Mouse (Mus musculus) cerebellum, adult 9-10 months (tissue): ENCODE data around the gene Tbc1d22a.

Experiments
- DNase-seq: peaks from one replicate; pipeline ENCODE4 v3.0.0; 2022

Tbc1d22a gene

GRCm38 (mm10) chr15:86285296-86285695 is 71.0 kb downstream of the Tbc1d22a start:
- no peak for DNase-seq

- peak; percentile 44 for DNase-seq
Observed at GRCm38 (mm10) chr15:86290074-86290473, 75.8 kb downstream of the Tbc1d22a start.

GRCm38 (mm10) chr15:86292288-86292687 is 78.0 kb downstream of the Tbc1d22a start:
- no peak for DNase-seq

- DNase-seq = no peak
Observed at GRCm38 (mm10) chr15:86294426-86294825, 80.2 kb downstream of the Tbc1d22a start.

GRCm38 (mm10) chr15:86295722-86296288 is 81.5 kb downstream of the Tbc1d22a start:
- DNase-seq = no peak

- peak; percentile 55 for DNase-seq
Observed at GRCm38 (mm10) chr15:86297281-86297680, 83.0 kb downstream of the Tbc1d22a start.

GRCm38 (mm10) chr15:86303876-86304275 is 89.6 kb downstream of the Tbc1d22a start:
- DNase-seq = no peak

DNA sequence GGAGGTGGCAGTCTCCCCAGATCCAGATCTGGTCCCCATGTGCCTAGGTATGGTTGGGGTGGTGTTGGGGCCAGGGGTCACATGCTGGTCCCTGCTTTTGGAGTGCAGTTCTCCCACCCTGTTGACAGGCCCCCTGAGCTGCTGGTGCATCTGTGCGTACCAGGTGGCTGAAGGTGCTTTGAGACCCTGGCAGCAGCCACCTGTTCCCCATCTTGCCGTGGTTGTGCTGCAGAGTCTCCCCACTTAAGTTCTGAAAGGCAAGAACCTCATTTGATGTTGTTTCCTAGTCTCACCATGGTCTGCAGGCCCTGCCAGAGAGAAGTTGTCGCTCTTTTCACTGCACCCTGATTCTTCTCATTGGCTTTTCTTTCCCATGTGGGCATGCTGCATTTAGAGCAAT is 90.6 kb downstream of the Tbc1d22a start:
- DNase-seq = no peak

DNA sequence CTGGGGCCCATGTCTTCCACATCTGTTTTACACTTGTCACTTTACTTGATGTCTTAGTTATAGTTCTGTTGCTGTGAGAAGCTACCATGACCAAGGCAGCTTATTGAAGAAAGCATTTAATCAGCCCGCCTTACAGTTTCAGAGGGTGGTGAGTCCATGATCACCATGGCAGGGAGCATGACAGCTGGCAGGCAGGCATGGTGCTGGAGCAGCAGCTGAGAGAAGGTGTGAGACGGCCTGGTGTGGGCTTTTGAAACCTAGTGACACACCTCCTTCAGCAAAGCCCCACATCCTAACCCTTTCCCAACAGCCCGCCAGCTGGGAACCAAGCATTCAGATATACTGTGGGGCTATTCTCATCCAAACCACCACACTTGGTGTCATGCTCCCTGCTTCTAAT is 91.0 kb downstream of the Tbc1d22a start:
- DNase-seq = no peak

- DNase-seq = peak; percentile 44
Observed at GRCm38 (mm10) chr15:86309213-86309829, 95.1 kb downstream of the Tbc1d22a start.

- no peak for DNase-seq
Observed at GRCm38 (mm10) chr15:86320803-86321510, 106.7 kb downstream of the Tbc1d22a start.

- DNase-seq = no peak
Observed at GRCm38 (mm10) chr15:86326341-86326740, 112.1 kb downstream of the Tbc1d22a start.

- DNase-seq = no peak
Observed at GRCm38 (mm10) chr15:86329911-86330310, 115.7 kb downstream of the Tbc1d22a start.

DNA sequence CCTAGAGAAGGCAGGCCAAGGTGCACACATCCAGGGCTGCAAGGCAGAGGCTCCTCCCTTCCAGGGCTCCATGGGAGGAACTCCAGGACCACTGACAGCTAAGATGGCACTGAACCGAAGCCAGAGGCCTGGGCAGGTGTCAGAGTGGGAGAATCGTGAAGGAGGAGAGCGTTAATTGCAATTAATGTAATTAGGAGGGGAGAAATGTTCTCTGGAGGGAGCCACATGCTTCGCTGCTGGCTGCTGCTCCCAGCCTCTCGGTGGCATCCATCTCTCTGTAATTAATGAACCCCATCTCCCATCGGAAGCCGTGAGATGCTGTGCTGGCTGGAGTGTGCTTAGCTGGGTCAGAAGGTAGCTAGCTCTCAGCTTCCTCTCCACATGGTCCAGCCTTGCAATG is 116.2 kb downstream of the Tbc1d22a start:
- DNase-seq = no peak

DNA sequence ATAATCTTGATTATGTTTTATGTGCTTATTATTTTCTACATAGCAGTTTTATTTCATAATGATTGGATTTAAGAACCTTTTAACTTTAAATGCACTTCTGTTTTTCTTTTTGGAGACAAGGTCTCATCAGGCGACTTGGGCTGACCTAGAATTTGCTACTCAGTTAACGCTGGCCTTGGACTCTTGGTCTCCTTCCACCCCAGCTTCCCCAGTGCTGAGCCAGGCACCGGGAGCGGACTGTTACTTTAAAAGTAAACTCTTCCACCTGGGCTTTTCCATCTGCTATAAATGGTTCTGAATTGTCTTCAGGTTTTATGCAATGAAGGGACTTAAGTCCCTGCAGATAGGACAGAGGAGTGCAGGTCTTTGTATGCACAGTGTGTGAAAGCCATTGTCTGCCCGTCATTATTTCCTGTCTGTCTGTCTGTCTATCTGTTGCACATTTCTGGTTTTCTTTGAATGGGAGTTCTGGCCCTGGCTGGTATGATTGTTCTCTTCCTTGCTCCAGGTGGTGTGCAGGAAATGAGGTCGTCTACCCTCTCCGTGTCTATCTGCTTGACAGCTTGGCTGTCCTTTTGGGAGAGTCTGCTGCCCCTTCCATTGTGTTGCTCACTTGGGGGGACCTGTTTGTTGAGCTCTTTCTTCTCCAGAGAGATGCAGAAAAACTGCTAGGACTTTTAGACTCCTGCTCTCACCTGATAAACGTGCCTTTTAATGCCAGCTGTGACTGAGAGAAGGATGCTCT is 117.4 kb downstream of the Tbc1d22a start:
- no peak for DNase-seq

GRCm38 (mm10) chr15:86333176-86333575 is 118.9 kb downstream of the Tbc1d22a start:
- no peak for DNase-seq

DNA sequence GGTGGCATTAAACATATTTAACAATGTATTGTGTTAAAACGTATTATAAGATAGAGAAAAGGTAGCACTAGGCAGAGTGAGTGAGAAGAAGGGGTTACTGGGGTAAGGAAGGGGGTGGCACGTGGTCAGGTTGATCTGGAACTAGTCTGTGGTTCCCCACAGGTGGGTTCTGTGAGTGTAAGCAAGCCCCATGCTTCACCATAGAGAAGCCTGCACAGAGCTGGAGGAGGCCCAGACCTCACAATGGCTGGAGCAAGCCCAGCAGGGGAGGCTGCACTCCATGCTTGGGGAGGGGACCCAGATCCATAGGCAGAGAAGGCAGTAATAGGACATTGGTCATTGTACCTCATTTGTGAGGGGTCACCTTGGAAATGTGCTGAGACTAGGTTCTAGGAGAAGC is 119.3 kb downstream of the Tbc1d22a start:
- no peak for DNase-seq

DNA sequence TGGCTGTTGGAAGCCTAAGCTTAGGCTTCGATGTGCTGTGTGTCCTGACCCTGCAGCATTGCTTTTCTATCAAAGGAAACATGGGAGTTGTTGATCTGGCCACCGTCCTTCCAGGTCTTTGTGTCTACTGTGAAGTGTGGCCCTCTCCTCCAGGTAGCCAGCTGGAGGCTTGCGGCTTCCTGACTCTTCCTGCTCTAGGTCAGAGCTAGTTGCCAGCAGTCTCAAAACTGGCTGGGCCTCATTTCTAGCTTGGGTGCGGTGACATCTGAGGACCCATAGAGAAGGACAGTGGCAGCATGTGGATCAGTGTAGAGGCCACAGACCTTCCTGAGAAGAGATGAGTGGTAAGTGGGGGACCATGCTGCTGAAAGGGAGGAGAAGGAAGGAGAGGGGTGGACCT is 120.0 kb downstream of the Tbc1d22a start:
- DNase-seq = no peak

DNA sequence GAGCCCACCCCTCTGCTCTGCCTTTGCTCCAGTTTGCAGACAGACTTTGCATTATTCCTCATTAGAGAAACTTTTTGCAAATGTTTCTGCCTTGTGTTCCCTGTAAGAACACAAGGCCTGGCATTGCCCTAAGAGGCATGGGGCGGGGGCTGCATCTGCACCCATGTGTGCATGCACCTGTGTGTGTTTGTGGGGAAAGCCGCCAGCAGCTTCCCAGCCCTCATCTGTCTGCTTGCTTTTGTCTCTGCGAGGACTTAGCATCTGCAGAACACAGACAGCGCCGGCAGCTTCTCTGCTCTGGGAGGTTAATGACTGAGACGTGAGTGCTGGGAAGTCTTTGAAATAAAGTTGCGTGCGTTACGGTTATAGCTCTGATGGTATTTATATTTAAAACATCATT is 120.5 kb downstream of the Tbc1d22a start:
- no peak for DNase-seq

- DNase-seq = no peak
Observed at GRCm38 (mm10) chr15:86335781-86336180, 121.5 kb downstream of the Tbc1d22a start.

DNA sequence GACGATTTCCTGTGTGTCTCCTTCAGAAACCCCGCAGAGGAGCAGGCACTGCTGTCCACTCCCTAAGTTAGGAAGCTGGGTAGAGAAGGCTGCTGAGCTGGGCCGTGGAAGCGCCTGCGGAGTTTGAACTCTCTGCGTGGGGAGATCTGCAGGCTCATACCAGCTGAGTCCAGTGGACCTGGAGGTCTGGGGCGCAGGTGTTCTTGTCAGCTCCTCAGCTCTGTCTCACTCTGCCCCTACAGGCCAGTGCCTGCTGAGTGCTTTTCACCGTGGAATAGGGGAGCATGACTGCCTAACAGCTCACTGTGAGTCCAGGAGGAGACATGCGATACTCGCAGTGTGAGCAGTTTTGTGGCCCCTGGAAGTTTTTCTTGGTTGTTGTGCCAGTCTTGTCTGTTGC is 123.5 kb downstream of the Tbc1d22a start:
- DNase-seq = no peak

DNA sequence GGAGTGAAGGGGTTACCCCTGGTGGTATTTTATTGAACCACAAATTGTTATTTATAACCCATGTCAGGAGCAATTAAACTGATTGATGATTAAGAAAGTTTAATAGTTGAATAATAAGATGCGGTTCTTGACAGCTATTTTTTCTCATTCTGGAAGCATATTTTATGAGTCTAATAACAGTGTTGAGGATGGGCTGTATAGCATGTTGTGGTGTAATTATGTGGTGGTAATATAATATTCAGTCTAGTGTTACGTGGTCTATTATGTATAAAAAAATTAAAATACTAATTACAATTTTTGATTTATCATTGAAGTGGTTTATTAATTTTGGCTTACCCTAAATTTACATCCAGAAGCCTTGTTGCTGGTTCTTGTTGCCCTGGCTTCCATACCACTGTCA is 125.5 kb downstream of the Tbc1d22a start:
- DNase-seq = no peak

DNA sequence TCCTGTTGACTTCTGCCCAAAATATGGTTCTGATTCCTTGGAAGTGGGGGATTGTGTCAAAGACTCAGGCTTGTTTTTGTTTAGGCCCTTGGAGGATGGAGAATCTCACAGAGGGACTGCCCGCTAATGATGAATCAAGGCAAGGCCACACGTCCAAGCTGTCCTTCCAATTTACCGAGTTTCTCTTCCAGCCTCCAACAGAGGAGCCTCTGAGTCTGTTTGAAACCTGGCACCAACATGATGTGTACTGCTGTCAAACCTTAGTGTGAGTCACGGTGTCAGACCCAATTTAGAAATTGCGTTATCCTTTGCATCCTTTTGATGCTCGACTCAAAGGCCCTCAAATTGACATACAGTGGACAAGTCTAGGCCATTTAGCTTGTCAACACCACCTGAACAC is 126.5 kb downstream of the Tbc1d22a start:
- no peak for DNase-seq
